30 mouse cellular contexts compared by ENCODE assay signal in genomic region chr17:86476674-86477073, GRCm38 (mm10). TPM values are rescaled to one million over a fixed set of nuclear protein-coding genes. Genes with fewer than 3 reads are reported as not detected.
DNase-seq lines count a peak whose midpoint lies in the region; ATAC-seq and TF ChIP-seq lines count a peak whose summit lies in the region.
"Had no signal": no experiment of that assay in that cellular context is flagged by ENCODE, and none has a peak within 500 bp of the region (broad histone marks: within the 10 kb centered on the region; RNA-seq: fewer than 3 reads in every experiment).

No protein-coding gene starts in this region.

- H3K27me3 ChIP-seq in lung, embryonic 14.5 days (ENCODE audit: insufficient read depth, low read length), result no peaks in the 10 kb centered on the region
- H3K27me3 ChIP-seq: CH12.LX; embryonic facial prominence, embryonic 12.5 days; embryonic facial prominence, embryonic 15.5 days; heart, embryonic 13.5 days; Patski had no signal

- no peaks in the 10 kb centered on the region for H3K4me1 ChIP-seq in lung, embryonic 14.5 days (ENCODE audit: insufficient read depth)
- H3K4me1 ChIP-seq: embryonic facial prominence, embryonic 12.5 days; embryonic facial prominence, embryonic 15.5 days had no signal

- no peak overlapping the region for H3K4me2 ChIP-seq in lung, embryonic 14.5 days
- H3K4me2 ChIP-seq: embryonic facial prominence, embryonic 12.5 days; embryonic facial prominence, embryonic 15.5 days; heart, embryonic 13.5 days; hindbrain, embryonic 14.5 days had no signal

- no peak overlapping the region for H3K4me3 ChIP-seq in lung, embryonic 14.5 days (ENCODE audit: low read depth, low read length)
- H3K4me3 ChIP-seq: embryonic facial prominence, embryonic 12.5 days; embryonic facial prominence, embryonic 15.5 days; heart, embryonic 13.5 days had no signal

- peak; percentile 59 to 80 for DNase-seq in lung, adult 18-20 months
- DNase-seq in lung, embryonic 14.5 days, result peak; percentile 9
- DNase-seq in lung, postnatal 14 days, result peak; percentile 45
- DNase-seq in lung, postnatal 4 days, result peak; percentile 46 to 73
- no peak for DNase-seq in right cerebral cortex, postnatal 14 days
- DNase-seq in left cerebral cortex, adult 18-20 months (ENCODE audit: low spot score in 2 of 2), result no peak
- DNase-seq in layer of hippocampus, postnatal 10 days (ENCODE audit: low spot score in 2 of 2), result no peak
- DNase-seq: adrenal gland, postnatal 10 days; adrenal gland, postnatal 36 days; B cell, adult 2 months; cerebellum, adult 18-20 months; cerebellum, adult 9-10 months; cerebellum, postnatal 14 days; forebrain, postnatal 0 days; gastrocnemius, postnatal 10 days; gastrocnemius, postnatal 36 days; heart, postnatal 14 days; heart, postnatal 4 days had no signal

- no peak for ATAC-seq in lung, embryonic 14.5 days (ENCODE audit: insufficient read depth)
- ATAC-seq: forebrain, embryonic 14.5 days; forebrain, postnatal 0 days; hindbrain, postnatal 0 days; Patski had no signal

- H3K9ac ChIP-seq in lung, embryonic 14.5 days, result no peak overlapping the region
- H3K9ac ChIP-seq: embryonic facial prominence, embryonic 15.5 days; forebrain, postnatal 0 days; heart, embryonic 13.5 days; hindbrain, embryonic 14.5 days had no signal

- H3K27ac ChIP-seq in lung, embryonic 14.5 days (ENCODE audit: low read depth), result no peak overlapping the region
- H3K27ac ChIP-seq: embryonic facial prominence, embryonic 12.5 days; embryonic facial prominence, embryonic 15.5 days; heart, embryonic 13.5 days; hindbrain, embryonic 14.5 days; hindbrain, postnatal 0 days had no signal

- H3K9me3 ChIP-seq in lung, embryonic 14.5 days (ENCODE audit: low read depth, low read length), result no peaks in the 10 kb centered on the region
- H3K9me3 ChIP-seq: embryonic facial prominence, embryonic 12.5 days; embryonic facial prominence, embryonic 15.5 days; heart, embryonic 13.5 days had no signal

- no peaks in the 10 kb centered on the region for H3K36me3 ChIP-seq in lung, embryonic 14.5 days (ENCODE audit: insufficient read depth)
- H3K36me3 ChIP-seq: embryonic facial prominence, embryonic 12.5 days; embryonic facial prominence, embryonic 15.5 days; G1E had no signal

- no peak for TF ChIP-seq CTCF in lung, embryonic 14.5 days (IDR thresholded peaks at IDR 0.05; ENCODE audit: low read depth)

- 40% methylated on average over 10 of the region's 10 CpGs for WGBS in lung, embryonic 14.5 days

RNA-seq across cellular contexts. Expression of gene Gm10309, which starts 28.4 kb away (rescaled TPM):
- 0.53 and 0.57 TPM in 2 replicates for polyA plus RNA-seq in lung, embryonic 14.5 days (2014; fragmentation: Nextera tagmentation; extraction: Ambion mirVana)
- total RNA-seq in left cerebral cortex, adult 18-20 months (2021), result not detected
- not detected for total RNA-seq in layer of hippocampus, postnatal 10 days (2021)
- total RNA-seq: adrenal gland, postnatal 36 days; common myeloid progenitor, adult 5-6 weeks; forebrain, postnatal 0 days; gastrocnemius, postnatal 36 days; granulocyte monocyte progenitor cell, adult 5-6 weeks; heart, adult 8-10 months; heart, postnatal 14 days; hindbrain, postnatal 0 days had no signal
- polyA plus RNA-seq: forebrain, embryonic 14.5 days; G1E; Patski had no signal

Comparison
In these comparisons a context has a peak if more than half of its experiments do, and no peak if none do; other contexts are left out.
1. DNase-seq: peak in lung, adult 18-20 months (2 of 2), lung, embryonic 14.5 days (single experiment), lung, postnatal 14 days (single experiment) and lung, postnatal 4 days (2 of 2); none in right cerebral cortex, postnatal 14 days (single experiment), left cerebral cortex, adult 18-20 months (0 of 2) and layer of hippocampus, postnatal 10 days (0 of 2).